Mouse (Mus musculus) Muller cell, postnatal 12 days (primary cell): ENCODE measurements at regions not wholly inside any gene's neighbourhood (a gene's known extent, or its start where the extent isn't known, plus 50 kb on each side); places are given as distances from the start of the nearest gene placed in this dataset.

Experiments used
- DNase-seq: peaks from one replicate; pipeline ENCODE4 v3.0.0-alpha.2; 2015; ENCODE audit errors: inconsistent ontology term

GRCm38 (mm10) chr3:99447361-99447760 is 207.2 kb downstream of the Tbx15 start:
- no peak for DNase-seq

GRCm38 (mm10) chr3:99447813-99448212 is 207.6 kb downstream of the Tbx15 start:
- DNase-seq: no peak

- DNase-seq: no peak
These were observed 219.1 kb downstream of the Tbx15 start for GRCm38 (mm10) chr3:99459036-99459863.

GRCm38 (mm10) chr3:99499980-99500379 is 259.8 kb downstream of the Tbx15 start:
- no peak for DNase-seq

GRCm38 (mm10) chr3:99504772-99505171 is 264.6 kb downstream of the Tbx15 start:
- DNase-seq: no peak

DNA sequence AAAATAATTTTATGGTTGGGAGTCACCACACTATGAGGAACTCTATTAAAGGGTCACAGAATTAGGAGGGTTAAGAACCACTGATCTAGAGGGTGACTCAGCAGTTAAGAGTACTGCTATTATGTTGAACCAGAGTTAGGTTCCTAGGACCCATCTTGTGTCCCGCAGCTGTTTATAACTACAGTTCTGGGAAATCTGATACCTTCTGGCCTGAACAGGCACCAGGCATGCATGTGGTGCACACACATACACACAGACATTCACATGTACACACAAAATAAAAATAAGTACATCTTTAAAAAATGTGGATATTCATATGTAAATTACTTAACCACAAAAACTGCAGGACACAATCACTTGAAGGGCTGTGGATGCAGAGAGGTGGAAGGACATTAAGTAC is 272.1 kb downstream of the Tbx15 start:
- no peak for DNase-seq

GRCm38 (mm10) chr3:99512933-99513332 is 272.8 kb downstream of the Tbx15 start:
- DNase-seq: no peak

GRCm38 (mm10) chr3:99515751-99516150 is 275.6 kb downstream of the Tbx15 start:
- DNase-seq: no peak

- DNase-seq: no peak
These were observed 320.7 kb downstream of the Tbx15 start for GRCm38 (mm10) chr3:99560917-99561316.

DNA sequence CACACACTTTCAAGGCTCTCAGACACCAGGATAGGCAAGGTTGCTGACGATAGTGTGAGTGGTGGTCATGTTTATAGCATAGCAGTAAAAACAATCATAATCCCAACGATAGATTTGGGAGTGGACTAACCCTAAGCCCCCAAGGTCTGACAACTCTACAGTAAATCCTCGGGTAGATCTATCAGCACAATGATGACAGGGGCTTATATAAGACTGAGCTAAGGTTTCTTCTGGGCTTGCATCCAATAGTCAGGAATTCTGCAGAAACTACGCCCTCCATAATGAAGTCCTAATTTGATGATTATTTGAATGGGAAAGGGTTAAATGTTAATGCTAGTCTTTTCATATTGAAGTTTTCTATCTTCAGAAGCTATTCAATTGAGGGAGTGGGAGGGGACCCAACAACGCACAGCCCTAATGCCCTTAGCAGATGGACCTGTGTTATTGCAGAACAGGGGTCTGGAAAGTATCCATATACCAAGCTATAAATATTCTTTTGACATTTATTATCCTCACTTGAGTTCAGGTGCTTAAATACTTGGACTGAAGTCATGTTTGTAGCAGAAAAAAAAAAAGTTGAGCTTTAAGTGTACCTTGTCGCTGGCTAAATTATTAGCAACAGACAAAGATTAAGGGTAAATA is 311.8 kb upstream of the Spag17 start:
- no peak for DNase-seq

GRCm38 (mm10) chr3:99573977-99574373 is 311.2 kb upstream of the Spag17 start:
- DNase-seq: no peak

DNA sequence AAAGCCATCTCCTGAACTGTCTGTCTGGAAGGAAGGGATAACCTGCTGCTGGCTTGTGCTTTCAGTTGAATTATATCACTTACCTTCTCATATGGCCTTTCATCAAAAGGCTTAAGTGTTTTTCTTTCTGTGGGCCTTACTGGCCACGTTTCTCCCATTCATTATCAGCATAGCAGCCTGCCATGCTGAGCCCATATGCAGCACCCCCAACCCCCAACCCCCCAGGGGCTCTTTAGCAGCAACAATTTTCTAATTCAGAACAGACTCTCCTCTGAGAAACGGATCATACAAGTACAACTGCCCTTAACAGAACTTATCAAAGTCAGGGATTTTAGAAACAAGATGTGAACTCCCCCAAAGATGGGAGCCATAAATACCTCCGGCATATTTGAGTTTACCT is 282.5 kb upstream of the Spag17 start:
- no peak for DNase-seq

DNA sequence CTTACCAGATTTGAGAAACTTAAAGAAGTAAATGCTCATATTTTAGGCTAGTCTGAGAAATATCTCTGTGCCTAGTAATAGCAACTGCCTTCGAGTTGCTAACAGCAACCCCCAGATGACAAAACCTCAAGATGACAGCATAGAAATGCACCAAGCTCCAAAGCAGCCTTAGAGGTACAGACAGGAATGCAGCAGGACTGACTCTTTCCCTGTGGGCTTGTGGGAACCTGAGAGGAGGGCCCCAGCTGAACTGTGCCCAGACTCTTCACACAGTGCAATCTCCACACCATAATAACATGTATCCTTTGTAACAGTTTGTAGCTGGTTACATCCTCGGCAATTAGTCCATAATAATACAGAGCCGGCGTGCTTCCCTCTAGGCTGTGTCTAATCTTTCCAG is 252.9 kb upstream of the Spag17 start:
- DNase-seq: no peak

DNA sequence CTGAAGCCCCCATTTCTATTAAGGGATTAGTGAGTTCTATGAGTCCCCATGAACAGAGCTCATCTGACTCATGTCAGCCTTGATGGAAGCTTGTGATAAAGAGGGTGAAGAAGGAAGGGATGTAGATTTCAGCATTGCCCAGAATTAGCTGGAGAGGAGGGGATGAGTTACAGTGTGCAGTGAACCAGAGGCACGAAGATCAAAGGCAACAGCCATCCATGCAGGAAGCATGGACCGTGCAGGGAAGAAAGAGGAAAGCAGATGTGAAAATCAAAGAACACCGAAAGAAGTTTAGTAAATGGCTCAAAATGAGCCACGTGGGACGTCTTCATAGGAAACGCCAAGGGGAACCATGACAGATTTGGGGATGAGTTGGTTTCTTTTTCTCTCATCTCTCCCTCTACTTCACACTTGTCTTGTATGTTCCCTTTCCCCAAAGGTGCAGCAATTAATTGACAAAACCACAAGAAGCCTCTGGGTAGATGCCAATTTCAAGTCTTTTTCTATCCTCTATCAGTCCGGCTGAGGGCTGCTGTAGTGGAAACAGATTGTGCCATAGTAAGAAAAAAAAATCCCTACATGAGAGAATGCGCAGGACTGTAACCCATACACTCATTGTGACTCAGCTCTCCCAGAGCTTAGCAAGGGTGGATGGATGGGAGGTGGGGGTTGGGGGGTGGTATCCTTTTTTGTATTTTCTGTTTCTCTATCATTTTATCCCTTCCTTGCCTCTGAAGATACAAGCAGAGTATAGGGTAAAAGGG is 243.7 kb upstream of the Spag17 start:
- DNase-seq: no peak

DNA sequence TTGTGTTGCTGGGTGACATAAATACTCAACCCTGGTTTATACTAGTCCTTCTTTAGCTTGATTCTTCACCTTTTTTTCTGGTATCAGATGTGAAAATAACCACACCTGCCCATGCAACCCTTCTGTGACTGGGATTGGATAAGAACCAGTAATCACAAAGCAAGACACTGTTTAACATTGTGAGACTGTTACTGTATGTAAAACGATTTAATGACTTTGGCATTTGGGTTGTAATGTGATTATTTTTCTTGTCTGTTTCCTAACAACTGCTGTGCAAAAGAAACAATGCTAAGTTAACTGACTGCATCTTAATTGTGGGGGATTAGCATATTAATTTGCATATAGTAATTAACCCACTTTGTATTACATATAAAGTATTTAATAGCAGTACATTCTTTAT is 240.3 kb upstream of the Spag17 start:
- no peak for DNase-seq

- no peak for DNase-seq
These were observed 239.9 kb upstream of the Spag17 start for GRCm38 (mm10) chr3:99645318-99645717.

GRCm38 (mm10) chr3:99657617-99658016 is 227.6 kb upstream of the Spag17 start:
- DNase-seq: no peak

GRCm38 (mm10) chr3:99663783-99664182 is 221.4 kb upstream of the Spag17 start:
- DNase-seq: no peak

DNA sequence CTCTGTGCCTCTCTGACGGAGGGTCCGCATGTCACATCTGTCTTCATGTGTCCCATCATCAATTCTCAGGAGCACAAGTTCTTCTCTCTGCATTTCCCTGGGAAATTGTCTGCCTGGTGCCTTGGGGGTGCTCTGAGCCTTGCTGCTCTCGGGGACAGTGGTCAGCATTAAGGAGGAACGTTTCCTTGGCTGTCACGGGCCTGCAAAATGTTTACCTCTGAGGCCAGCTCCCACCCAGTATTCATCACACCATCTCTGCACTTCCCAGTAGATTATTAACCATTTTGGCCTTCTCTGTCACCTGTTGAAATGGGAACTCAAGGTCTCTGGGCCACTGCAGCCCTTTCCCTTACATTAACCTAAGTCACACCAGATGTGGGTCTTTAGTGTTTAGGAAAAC is 219.8 kb upstream of the Spag17 start:
- no peak for DNase-seq

- DNase-seq: no peak
These were observed 219.1 kb upstream of the Spag17 start for GRCm38 (mm10) chr3:99665902-99666768.

DNA sequence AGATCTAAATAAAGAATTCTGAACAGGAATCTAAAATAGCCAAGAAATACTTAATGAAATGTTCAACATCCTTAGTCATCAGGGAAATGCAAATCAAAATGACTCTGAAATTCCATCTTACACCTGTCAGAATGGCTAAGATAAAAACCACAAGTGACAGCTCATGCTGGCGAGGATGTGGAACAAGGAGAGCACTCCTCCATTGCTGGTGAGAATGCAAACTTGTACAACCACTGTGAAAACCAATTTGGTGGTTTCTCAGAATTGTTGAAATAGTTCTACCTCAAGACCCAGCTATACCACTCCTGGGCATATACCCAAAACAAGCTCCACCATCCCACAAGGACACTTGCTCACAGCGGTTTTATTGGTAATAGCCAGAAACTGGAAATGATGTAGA is 211.1 kb upstream of the Spag17 start:
- no peak for DNase-seq

GRCm38 (mm10) chr3:99709506-99709905 is 175.7 kb upstream of the Spag17 start:
- DNase-seq: no peak
